Mouse (Mus musculus) skeletal muscle tissue, adult 2 months (tissue): ENCODE data around the gene Cluap1.
"Not testable (repeated sequence)": the region's sequence is repeated elsewhere in the genome, so short reads cannot be mapped to it uniquely, and the experiment has no call there.

Experiments
- DNase-seq: peaks from one replicate; pipeline ENCODE4 v3.0.0-alpha.2; 2012; ENCODE audit warnings: low read depth, low spot score

The Cluap1 gene

DNA sequence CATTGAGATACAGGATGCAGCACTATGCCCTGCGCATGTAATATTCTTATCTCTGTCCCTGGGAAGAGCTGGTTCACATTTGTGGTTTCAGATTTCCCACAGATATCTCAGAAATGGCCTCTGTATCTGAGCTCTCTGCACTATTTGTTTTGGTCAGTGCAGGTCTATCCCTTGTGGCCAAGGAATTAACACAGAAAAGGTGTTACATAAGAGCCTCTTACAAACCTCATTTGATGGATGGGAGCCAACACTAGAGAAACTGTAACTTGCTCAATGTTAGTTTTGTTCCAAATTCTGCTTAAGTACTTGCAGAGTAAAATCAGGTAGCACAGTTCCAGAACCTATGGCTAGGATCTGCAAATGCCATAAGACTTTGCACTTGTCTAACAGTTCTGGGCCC, 25.5 kb downstream of the Cluap1 start:
- DNase-seq, result peak; percentile 10

DNA sequence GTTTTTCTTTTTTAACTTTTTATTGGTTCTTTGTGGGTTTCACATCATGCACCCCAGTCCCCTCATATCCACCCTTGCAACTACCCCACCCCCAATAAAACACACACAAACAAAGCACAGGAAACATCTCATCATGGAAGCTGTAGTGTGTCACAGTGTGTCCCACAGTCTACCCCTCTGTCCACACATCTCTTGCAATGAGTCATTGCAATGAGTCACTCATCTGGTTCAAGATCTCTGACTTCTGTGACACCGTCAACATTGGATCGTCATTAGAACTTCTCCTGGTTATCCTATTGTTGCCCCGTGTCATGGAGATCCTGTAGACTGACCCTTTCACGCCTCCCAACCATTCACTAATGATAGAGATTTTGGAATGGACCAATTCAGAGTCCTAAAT, 26.1 kb downstream of the Cluap1 start:
- DNase-seq, result no peak

DNA sequence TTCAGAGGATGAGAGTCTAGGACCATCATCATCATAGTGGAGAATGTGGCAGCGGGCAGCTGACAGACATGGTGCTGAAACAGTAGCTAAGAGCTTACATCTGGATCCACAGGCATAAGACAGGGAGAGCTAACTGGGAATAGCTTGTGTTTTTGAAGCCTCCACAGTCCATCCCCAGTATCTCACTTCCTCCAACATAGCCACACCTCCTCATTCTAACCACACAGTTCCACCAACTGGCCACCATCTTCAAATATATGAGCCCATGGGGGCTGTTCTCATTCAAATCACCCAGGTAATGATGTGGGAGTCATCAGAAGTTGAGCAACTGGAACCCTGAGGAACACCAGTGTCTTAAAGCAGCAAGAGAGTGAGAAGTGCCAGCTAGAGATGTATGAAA, 42.5 kb downstream of the Cluap1 start:
- DNase-seq, result no peak

DNA sequence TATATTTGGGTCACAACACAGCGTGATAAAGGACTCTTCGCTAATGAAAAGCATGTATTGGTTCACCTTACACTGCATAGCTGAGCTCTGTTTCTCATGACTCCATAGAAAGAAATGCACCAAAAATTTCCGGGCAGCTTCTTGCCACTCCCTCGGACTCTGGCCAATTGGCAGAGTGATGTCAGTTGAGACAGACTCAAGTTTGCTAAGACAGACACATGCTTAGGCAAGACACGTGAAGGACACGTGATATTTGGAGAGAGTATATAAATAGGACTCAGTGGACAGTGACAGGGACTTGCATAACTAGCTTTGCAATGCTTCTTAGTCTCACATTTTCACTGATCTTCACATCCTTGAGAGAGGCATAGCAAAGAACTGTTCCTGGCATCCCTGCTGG, 47.8 kb downstream of the Cluap1 start:
- peak; percentile 82 for DNase-seq

DNA sequence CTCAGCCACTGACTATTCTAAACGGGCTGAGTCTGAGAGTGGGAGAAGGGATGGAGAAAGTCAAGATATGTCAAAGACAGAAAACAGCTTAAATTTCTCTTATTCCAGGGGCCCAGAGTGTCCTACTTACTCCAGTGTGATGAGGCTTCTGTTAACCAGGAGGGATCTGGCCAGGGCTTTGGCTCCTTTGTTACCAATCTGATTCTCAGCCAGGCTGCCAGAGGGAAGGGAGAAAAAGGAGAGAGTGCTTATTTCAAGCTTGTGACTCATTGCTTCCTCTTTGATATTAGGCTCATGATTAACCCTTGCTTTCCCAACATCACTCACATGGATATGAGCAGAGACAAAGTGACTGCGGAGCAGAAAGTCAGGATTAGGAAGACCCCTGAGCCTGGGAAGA, 50.7 kb downstream of the Cluap1 start:
- no peak for DNase-seq

DNA sequence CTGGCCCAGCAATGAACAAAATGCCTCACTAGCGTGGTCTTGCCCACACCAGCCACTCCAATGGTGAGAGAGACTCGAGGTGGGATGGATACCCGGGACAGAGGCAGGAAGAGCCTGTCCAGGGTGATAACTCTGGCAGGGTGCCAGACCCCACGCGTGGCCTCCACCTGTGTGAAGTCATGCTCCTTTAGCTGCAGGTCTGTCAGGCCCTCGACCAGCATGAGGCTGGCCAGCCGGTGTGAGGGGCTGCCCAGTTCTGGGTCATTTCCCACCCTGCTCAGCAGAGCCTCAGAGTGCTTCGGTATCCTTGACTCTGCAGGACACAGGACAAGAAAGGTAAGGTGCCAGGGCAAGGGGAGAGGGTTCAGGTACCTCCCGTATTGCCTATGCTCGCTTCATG, 56.4 kb downstream of the Cluap1 start:
- no peak for DNase-seq

DNA sequence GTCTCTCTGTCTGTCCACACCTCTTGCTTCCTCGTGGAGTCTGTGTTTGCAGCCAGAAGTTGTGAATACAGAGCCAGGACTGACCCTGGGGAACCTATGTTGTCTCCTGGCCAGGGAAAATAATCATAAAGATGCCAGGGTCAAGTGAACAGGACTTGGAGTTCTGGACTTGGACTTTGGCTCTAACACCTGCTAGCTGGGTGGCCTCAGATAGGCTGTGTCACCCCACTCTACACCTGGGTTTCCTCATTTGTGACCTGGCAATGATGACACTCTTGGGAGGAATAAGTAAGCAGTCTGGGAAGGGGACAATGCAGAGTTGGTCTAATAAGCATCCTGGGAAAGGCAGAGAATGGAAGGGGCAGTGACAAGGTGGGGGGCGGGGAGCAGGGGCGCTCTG, 56.9 kb downstream of the Cluap1 start:
- DNase-seq, result no peak

DNA sequence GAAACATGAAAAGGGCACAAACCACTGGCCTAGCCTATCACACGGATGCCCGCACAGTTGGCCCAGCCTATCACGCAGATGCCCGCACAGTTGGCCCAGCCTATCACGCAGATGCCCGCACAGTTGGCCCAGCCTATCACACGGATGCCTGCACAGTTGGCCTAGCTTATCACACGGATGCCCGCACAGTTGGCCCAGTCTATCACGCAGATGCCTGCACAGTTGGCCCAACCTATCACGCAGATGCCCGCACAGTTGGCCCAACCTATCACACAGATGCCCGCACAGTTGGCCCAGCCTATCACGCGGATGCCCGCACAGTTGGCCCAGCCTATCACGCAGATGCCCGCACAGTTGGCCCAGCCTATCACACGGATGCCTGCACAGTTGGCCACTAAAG, 65.9 kb downstream of the Cluap1 start:
- DNase-seq, result not testable (repeated sequence)

DNA sequence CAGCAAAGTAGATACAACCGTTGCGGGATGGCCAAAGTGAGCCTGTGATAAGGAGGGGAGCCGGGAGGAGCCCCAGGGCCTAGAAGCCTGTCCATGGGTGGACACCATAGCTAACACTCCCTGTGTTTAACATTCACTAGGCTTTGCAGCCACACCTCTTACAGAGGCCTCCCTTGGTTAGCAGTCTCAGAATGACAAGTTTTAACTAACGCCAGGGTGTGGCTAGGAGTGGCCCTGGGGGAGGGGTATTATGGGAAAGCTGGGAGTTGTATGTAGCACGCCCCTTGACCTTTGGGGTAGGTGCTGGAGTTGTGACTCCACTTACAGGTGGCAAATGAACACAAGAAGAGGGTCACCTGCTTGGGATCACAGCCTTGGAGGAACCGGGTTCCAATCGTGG, 67.1 kb downstream of the Cluap1 start:
- DNase-seq, result no peak

DNA sequence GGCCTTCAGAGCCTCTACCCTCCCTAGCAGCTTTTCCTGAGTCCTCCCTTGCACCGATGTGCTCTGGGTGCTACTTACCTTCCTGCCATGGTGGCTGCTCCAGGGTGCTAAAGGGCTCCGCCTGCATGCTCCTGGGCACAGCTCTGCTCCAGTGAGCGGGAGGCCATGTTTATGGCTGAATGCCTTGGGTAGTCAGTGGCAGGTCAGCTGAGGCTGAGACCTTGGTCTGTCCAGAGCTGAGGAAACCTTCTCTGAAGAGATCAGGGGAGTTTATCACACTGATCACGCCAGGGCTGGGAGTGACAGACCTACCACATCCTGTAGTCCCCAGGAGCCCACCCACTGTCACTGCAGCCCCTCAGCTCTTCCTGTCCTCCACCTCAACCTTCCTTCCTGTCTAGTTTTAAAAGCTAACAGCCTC, 67.7 kb downstream of the Cluap1 start, which contains the start of gene Nlrc3:
Gene Nlrc3, minus strand, starts transcription at position 382 of the 421 bp plus-strand sequence.
- DNase-seq, result no peak

DNA sequence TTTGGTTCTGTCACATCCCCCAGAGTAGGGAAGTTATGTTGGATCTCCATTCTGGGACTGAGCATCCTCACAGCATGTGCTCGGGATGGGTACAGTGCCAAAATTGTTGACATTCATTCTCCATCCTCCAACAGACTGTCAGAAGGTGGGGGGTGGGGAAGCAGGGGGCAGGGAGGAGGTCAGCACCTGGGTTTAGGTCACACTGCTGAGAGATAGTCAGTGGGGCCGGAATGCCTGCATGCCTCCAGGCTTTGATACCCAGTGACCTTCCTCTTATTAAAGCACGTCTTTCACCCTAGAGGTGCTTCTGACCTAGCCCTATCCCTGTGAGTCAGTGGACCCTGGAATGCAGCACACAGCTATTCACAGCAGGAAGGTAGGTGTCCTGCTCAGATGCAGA, 68.1 kb downstream of the Cluap1 start:
- no peak for DNase-seq

DNA sequence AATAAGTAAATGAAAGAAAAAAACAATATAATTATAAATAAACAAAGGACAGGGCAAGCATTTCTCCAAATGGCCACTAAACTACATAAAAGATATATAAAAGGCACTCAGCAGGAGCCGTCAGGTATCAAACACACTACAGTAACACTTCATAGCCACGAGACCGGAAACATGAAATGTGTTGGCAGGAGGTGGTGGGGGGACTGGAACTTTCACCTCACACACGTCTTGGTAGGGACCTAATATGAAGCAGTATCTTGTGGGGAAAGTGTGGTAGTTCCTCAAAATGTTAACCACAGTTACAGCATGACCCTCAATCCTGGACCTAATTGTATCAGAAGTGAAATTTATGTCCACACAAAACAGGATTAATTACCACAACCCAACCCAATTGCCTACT, 73.6 kb downstream of the Cluap1 start:
- no peak for DNase-seq

DNA sequence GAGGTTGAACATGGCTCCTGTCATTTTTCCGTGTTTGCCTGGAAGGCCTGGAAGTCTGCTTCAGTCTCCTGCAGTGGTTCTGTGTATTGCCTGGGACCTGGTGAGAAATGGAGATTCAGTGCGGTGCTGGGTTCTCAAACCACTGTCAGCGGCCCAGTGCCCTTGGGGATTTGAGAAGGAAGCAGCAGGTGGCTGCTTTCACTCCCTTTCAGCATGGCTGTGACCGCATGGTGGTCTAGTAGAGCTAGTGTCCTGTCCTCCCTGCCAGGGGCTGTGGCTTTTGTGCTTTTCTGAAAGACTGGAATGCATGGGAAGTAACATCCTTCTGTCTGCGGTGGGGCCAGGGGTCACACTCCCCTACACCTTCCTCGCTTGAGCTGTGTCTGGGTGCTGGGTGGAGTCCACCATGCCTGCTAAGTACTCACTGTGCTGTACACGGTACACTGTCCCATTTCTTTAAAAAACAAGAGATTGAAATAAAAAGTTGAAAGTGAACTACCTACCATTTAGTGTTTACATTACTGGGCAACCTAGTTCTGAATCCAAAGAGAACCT, 74.6 kb downstream of the Cluap1 start:
- no peak for DNase-seq

DNA sequence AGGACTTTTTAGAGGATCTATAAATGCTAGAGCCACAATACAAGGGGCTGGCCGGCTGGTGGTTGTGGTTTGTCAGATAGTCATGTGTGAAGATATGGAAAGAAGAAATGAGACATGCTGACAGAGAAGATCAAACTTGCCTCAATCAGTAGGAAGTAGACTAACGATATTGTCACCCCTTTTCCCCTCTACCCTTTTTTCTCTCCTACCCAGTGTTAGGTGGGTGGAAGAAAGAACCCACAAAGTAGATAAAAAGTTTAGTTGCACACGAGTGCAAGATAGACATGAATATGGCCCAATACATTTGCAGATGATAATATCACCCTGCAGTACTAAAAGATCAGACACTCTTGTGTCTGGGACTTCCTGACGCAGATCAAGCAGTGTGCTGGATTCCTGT, 79.8 kb downstream of the Cluap1 start:
- DNase-seq, result no peak
